Mouse (Mus musculus): ENCODE measurements at regions not wholly inside any gene's neighbourhood (a gene's known extent, or its start where the extent isn't known, plus 50 kb on each side); places are given as distances from the start of the nearest gene placed in this dataset.

GRCm38 (mm10) chr8:26553691-26554090 lies 423.4 kb upstream of the Zfp703 start:
- no peaks in the 10 kb centered on the region for H3K36me3 ChIP-seq

DNA sequence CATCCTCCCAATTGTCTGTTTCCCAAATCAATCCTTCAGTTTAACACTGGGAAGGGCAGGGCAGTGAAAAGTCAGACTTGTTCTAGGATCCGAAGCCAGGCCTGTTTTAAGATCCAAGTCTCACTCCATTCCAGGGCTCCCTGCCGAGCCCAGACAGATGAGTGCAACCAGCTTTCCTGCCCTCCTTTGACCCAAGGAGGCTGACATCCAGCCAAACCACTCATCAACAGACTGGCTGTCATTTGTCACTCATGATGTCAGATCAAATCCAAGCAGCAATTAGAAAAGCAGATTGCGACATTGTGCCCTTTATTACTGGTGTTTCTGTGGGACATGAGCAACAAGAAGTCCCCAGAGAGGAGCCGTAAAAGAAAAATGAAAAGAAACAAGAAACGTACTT lies 417.9 kb upstream of the Zfp703 start:
- Histone ChIP-seq H3K9me3 (replicated peaks) (no peaks in the 10 kb centered on the region), H3K27ac (no peak overlapping the region)
- WGBS: 60% methylated on average over 5 of the region's 5 CpGs

More at GRCm38 (mm10) chr8:26553691-26554090, 423.4 kb upstream of the Zfp703 start:
- WGBS: 86% methylated on average over 5 of the region's 5 CpGs
- ATAC-seq (replicated peaks; ENCODE audit: low FRiP score): no peak
- no peaks in the 10 kb centered on the region for H3K9me3 ChIP-seq (replicated peaks)
- no peak overlapping the region for H3K4me2 ChIP-seq
- no peaks in the 10 kb centered on the region for H3K27me3 ChIP-seq
- H3K4me3 ChIP-seq (replicated peaks): no peak overlapping the region
- H3K4me1 ChIP-seq: no peaks in the 10 kb centered on the region
- no peak overlapping the region for H3K9ac ChIP-seq
- H3K27ac ChIP-seq: no peak overlapping the region

GRCm38 (mm10) chr8:26563151-26563550 lies 414.0 kb upstream of the Zfp703 start:
- no peak overlapping the region for H3K27ac ChIP-seq

More for the DNA sequence above, 417.9 kb upstream of the Zfp703 start:
- Histone ChIP-seq H3K4me1 (no peaks in the 10 kb centered on the region), H3K9ac (no peak overlapping the region), H3K36me3 (no peaks in the 10 kb centered on the region), H3K4me2 (0 out of 2 replicates have a peak overlapping the region, but pooled peaks have one; percentile 7), H3K27me3 (no peaks in the 10 kb centered on the region), H3K4me3 (replicated peaks) (no peak overlapping the region)
- no peak for ATAC-seq (replicated peaks; ENCODE audit: low FRiP score)

GRCm38 (mm10) chr8:26564254-26564653 lies 412.9 kb upstream of the Zfp703 start:
- Histone ChIP-seq H3K27me3 (no peaks in the 10 kb centered on the region), H3K9ac (no peak overlapping the region), H3K4me1 (no peaks in the 10 kb centered on the region), H3K9me3 (replicated peaks) (no peaks in the 10 kb centered on the region), H3K27ac (no peak overlapping the region), H3K36me3 (no peaks in the 10 kb centered on the region), H3K4me3 (replicated peaks) (no peak overlapping the region), H3K4me2 (no peak overlapping the region)
- 98% methylated on average over 2 of the region's 2 CpGs for WGBS
- no peak for ATAC-seq (replicated peaks; ENCODE audit: low FRiP score)

More at GRCm38 (mm10) chr8:26563151-26563550, 414.0 kb upstream of the Zfp703 start:
- Histone ChIP-seq H3K9me3 (replicated peaks) (no peaks in the 10 kb centered on the region), H3K27me3 (no peaks in the 10 kb centered on the region), H3K4me2 (no peak overlapping the region), H3K36me3 (no peaks in the 10 kb centered on the region), H3K9ac (no peak overlapping the region), H3K4me3 (replicated peaks) (no peak overlapping the region), H3K4me1 (no peaks in the 10 kb centered on the region)
- 78% methylated on average over 2 of the region's 2 CpGs for WGBS
- no peak for ATAC-seq (replicated peaks; ENCODE audit: low FRiP score)

GRCm38 (mm10) chr8:26568423-26569060 lies 408.6 kb upstream of the Zfp703 start:
- no peaks in the 10 kb centered on the region for H3K4me1 ChIP-seq
- no peaks in the 10 kb centered on the region for H3K27me3 ChIP-seq
- H3K9me3 ChIP-seq (replicated peaks): 0 out of 2 replicates have a peak, but pooled peaks cover 3% of the 10 kb centered on the region
- no peak overlapping the region for H3K27ac ChIP-seq
- H3K4me3 ChIP-seq (replicated peaks): no peak overlapping the region
- H3K36me3 ChIP-seq: no peaks in the 10 kb centered on the region
- no peak overlapping the region for H3K4me2 ChIP-seq
- H3K9ac ChIP-seq: no peak overlapping the region
- ATAC-seq (replicated peaks; ENCODE audit: low FRiP score): no peak
- 66% methylated on average over 15 of the region's 15 CpGs for WGBS

- Histone ChIP-seq H3K36me3 (no peaks in the 10 kb centered on the region), H3K27ac (no peak overlapping the region), H3K27me3 (peaks cover 17% of the 10 kb centered on the region; the same call in 1 of the 2 replicates), H3K4me3 (replicated peaks) (no peak overlapping the region), H3K9me3 (replicated peaks) (no peaks in the 10 kb centered on the region), H3K4me2 (no peak overlapping the region), H3K4me1 (peaks cover 7% of the 10 kb centered on the region), H3K9ac (no peak overlapping the region)
- ATAC-seq (replicated peaks; ENCODE audit: low FRiP score): no peak
- WGBS: 81% methylated on average over 1 of the region's 1 CpGs
These were observed 388.3 kb upstream of the Zfp703 start for GRCm38 (mm10) chr8:26588841-26589240.

GRCm38 (mm10) chr8:26590591-26591212 lies 386.4 kb upstream of the Zfp703 start:
- ATAC-seq (replicated peaks; ENCODE audit: low FRiP score): no peak
- H3K9me3 ChIP-seq (replicated peaks): no peaks in the 10 kb centered on the region
- WGBS: 62% methylated on average over 2 of the region's 2 CpGs

DNA sequence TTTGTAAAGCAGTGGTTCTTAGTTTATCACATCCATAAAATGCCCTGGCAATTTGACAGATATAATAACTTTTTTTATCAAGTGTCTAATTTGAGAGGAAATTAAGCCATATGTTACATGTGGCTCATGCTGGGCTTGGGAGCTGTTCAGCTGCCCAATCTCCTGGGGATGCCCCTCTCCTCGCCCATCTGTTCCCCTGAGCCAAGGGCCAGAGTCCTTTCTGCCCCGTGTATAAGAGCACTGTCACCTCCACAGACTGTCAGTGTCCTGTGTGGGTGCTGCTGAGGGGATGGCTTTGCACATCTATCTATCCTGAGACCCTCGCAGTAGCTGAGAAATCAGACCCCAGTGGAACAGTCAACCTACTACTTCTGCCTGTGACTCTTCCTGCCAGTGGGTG lies 385.9 kb upstream of the Zfp703 start:
- H3K4me2 ChIP-seq: no peak overlapping the region
- H3K4me3 ChIP-seq (replicated peaks): no peak overlapping the region
- peaks cover 28% of the 10 kb centered on the region for H3K4me1 ChIP-seq
- H3K27me3 ChIP-seq: peaks cover 24% of the 10 kb centered on the region
- no peak for ATAC-seq (replicated peaks; ENCODE audit: low FRiP score)
- H3K9me3 ChIP-seq (replicated peaks): no peaks in the 10 kb centered on the region
- no peak overlapping the region for H3K27ac ChIP-seq
- WGBS: 70% methylated on average over 3 of the region's 3 CpGs
- no peak overlapping the region for H3K9ac ChIP-seq
- H3K36me3 ChIP-seq: no peaks in the 10 kb centered on the region

More at GRCm38 (mm10) chr8:26590591-26591212, 386.4 kb upstream of the Zfp703 start:
- H3K9ac ChIP-seq: no peak overlapping the region
- H3K4me3 ChIP-seq (replicated peaks): no peak overlapping the region
- no peak overlapping the region for H3K27ac ChIP-seq
- H3K4me1 ChIP-seq: peaks cover 23% of the 10 kb centered on the region
- peaks cover 21% of the 10 kb centered on the region for H3K27me3 ChIP-seq
- no peaks in the 10 kb centered on the region for H3K36me3 ChIP-seq
- H3K4me2 ChIP-seq: no peak overlapping the region

DNA sequence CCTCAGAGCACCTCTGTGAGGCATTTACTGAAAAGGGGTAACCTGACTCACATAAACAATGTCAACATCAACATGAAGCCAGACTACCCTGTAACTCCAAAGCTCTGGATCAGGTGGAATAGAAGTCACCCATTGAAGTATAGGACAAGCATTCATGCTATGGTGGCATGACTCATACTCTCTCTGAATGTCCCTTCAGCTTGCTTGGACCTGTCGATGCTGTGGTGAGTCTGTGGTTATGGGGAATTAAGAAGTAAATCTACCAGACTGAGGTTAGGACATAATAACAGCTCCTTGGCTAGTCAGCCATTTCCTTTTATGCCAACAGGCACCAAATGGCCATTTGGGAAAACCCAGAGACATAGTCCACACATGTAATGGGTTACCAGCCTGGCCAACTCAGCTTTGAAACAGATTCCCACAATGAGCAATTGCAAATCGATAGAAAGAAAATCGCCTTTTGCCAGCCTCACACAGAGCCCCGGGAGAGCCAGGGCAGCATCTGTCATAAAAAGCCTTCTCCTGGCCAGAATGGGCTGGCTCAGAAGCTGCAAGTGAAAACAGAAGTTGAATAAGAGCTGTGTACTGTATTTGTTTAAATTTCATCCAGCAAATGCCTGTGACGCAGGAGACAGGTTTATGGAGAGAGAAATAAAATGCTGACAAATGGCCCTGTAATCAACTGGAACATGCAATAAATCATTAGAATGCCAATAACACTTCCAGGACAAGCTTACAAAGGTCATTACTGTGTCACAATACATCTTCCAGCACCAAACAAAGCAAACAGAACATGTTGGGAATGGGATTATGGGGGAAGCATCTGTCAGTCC lies 383.4 kb upstream of the Zfp703 start:
- no peak overlapping the region for H3K9ac ChIP-seq
- peaks cover 28% of the 10 kb centered on the region for H3K4me1 ChIP-seq
- peak; percentile 70 for ATAC-seq (replicated peaks; ENCODE audit: low FRiP score)
- no peaks in the 10 kb centered on the region for H3K9me3 ChIP-seq (replicated peaks)
- no peak overlapping the region for H3K4me2 ChIP-seq
- peaks cover 38% of the 10 kb centered on the region for H3K27me3 ChIP-seq
- no peaks in the 10 kb centered on the region for H3K36me3 ChIP-seq
- WGBS: 15% methylated on average over 5 of the region's 5 CpGs
- H3K27ac ChIP-seq: peak overlapping the region; percentile 28; the same call in 1 of the 2 replicates
- no peak overlapping the region for H3K4me3 ChIP-seq (replicated peaks)

DNA sequence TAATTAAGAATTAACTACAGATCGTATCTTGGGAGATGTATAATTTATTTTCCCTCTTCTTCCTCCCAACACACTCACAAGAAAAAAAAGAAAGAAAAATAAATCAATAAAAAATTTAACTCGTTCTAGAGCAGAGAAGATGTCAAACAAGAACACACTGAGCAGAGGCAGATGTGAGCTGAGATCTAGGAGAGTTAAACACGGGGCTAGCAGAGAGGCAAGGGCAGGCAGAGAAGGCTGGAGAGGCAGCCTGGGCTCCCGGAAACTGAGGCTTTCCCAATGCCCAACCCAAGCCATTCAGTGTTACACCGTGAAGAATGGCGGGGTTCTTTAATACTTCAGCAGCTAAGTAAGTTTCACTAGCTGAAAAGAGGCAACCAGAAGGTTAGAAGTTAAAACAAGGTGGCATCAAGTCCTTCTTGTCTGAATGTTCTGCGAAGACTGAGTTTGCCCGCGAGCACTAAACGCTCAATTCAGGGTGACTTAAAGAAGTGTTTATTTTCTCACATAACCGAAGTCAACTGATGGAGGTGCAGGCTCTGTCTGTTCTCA lies 382.7 kb upstream of the Zfp703 start:
- no peak overlapping the region for H3K4me3 ChIP-seq (replicated peaks)
- peak; percentile 57 for ATAC-seq (replicated peaks; ENCODE audit: low FRiP score)
- WGBS: 32% methylated on average over 11 of the region's 11 CpGs

GRCm38 (mm10) chr8:26595431-26596018 lies 381.6 kb upstream of the Zfp703 start:
- no peaks in the 10 kb centered on the region for H3K9me3 ChIP-seq (replicated peaks)
- peaks cover 28% of the 10 kb centered on the region for H3K4me1 ChIP-seq
- peaks cover 35% of the 10 kb centered on the region for H3K27me3 ChIP-seq
- peak overlapping the region; percentile 32 for H3K4me2 ChIP-seq
- no peak overlapping the region for H3K9ac ChIP-seq
- WGBS: 35% methylated on average over 13 of the region's 13 CpGs
- no peak overlapping the region for H3K27ac ChIP-seq
- ATAC-seq (replicated peaks; ENCODE audit: low FRiP score): no peak
- H3K36me3 ChIP-seq: no peaks in the 10 kb centered on the region
- no peak overlapping the region for H3K4me3 ChIP-seq (replicated peaks)

More for the DNA sequence above, 382.7 kb upstream of the Zfp703 start:
- Histone ChIP-seq H3K4me1 (peaks cover 28% of the 10 kb centered on the region), H3K27ac (0 out of 2 replicates have a peak overlapping the region, but pooled peaks have one; percentile 47), H3K9ac (no peak overlapping the region), H3K36me3 (no peaks in the 10 kb centered on the region), H3K4me2 (no peak overlapping the region; the same call in 1 of the 2 replicates), H3K9me3 (replicated peaks) (no peaks in the 10 kb centered on the region), H3K27me3 (peaks cover 35% of the 10 kb centered on the region)

Measured in kidney, embryonic 15.5 days (tissue).